Mouse (Mus musculus) embryonic fibroblast, embryonic 13.5 days (primary cell): Measurements from ENCODE around the gene Zfp428.

Experiments
- CTCF ChIP-seq: IDR thresholded peaks from 2 replicates; pipeline ENCODE4 v1.5.1; 2011; ENCODE audit warnings: mild to moderate bottlenecking, control low read depth, low read length, moderate library complexity, borderline replicate concordance; ENCODE audit not compliant: insufficient read depth
- POLR2A ChIP-seq: IDR thresholded peaks from 2 replicates; pipeline ENCODE4 v1.6.1; 2011; ENCODE audit warnings: low read depth, mild to moderate bottlenecking, control low read depth, low read length, moderate library complexity

DNA sequence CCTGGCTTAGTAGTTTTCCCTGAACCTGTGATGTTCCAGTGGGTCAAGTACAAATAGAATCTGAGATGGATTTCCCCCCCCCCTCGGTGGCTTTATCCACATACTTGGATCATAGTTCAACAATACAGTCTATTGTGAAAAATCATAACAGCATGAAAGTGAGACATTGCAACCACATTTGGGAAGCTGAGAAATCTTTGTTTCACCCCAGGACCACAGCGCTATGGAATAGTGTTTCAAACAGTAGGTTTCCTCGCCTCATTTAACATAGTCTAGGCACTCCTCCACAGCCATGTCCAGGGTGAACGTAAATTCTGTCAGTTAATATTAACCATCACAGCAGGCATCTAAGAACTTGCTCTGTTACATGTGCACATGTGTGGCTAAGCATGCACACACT is 30.3 kb downstream of the Zfp428 start:
- no peak; the same call in 1 of the 2 replicates for TF ChIP-seq POLR2A
- no peak for TF ChIP-seq CTCF
